Mouse (Mus musculus) layer of hippocampus, adult 8-10 months (tissue): ENCODE results near the gene Cldn14. TPM values are rescaled to one million over a fixed set of nuclear protein-coding genes. Genes with fewer than 3 reads are reported as not detected.
A peak's percentile ranks its signal among the peaks of the same experiment; 100 is the strongest.

Experiments
- DNase-seq, 2 experiments: peaks; one replicate each; pipeline ENCODE4 v3.0.0; 2022; ENCODE audit warnings: low spot score in 2 of 2
- total RNA-seq, 4 experiments: library from RNA; stranded (reverse); gene quantifications; 2 replicates each; pipeline ENCODE4 v1.2.4; 2022

Gene Cldn14
- total RNA-seq, 4 experiments from 2014 or later = 0.72 to 1.4 (median 1.3) TPM

GRCm38 (mm10) chr16:93913881-93914576, 94.6 kb downstream of the Cldn14 start:
- DNase-seq = no peak

DNA sequence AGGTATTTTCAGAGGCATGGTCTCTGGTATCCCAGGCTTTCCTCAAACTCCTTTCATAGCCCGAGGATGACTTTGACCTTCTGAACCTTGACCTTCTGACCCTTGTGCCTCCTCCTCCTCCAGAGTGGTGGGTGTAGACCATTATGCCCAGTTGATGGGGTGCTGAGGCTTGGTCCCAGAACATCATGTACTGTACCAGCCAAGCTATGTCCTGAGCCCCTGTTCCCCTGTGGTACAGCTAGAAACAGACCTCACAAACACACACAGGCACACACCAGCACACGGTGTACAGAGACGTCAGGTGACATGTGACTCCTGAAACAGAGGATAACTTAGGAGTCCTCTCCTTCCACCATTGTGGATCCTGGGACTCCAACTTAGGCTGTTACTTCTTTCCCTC, 95.8 kb downstream of the Cldn14 start:
- no peak for DNase-seq

DNA sequence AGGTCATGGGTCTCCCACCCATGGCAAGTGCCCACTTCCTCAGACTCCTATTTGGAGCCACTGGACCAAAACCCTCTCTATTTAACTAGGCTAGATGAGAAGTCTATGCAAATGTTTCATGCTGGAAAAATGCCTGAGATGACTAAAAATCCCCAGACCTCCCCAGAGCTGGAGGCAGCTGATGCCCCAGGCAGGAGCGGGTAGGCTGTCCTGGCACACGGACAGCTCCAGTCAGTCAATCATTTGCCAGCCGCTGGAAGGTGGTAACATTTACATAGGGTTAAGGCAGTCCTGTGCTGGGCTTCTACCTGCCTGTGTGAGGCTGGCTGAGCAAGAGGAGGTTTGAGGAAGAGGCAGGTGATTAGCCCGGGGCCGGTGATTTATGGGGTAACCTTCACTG, 96.5 kb downstream of the Cldn14 start:
- DNase-seq = no peak

DNA sequence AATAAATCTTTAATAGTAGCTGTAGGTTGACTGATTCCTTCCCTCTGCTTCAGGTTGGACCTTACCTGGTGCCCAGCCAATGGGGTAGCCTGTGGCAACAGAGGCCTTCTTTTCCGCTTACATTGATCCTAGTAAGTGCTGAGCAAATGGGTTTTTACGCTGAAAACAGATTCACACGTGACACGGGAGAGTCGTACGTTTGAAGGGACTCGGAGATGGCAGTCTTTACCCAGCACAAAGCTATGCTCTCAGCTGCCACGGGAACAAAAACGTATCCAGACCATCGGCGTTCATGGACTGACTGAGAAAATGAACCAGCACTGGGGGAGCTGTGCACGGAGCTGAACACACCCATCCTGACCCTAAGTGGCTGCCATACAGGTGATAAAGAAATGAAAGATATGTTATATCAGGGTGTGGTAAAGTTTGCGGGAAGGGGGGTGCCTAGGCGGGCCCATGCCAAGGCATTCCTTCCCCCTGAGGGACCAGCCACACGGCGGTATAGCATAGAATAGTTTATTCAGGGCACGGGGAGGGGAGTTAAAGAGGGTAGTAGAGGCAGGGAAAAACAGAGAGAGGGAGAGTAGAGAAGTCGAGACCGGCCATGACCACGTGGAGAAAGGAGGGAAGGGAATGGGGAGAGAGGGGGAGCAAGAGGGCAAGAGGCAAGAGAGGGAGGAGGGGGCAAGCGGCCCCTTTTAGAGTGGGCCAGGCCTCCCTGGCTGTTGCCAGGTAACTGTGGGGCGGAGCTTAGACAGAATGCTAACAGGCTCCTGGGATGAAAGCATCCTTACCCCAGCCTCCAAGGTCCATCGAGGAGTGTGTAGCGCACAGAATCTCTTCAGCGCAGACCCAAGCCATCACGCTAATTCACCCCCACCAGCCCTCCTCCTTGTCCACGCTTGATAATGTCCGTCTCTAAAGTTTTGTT, 97.6 kb downstream of the Cldn14 start:
- DNase-seq = no peak

DNA sequence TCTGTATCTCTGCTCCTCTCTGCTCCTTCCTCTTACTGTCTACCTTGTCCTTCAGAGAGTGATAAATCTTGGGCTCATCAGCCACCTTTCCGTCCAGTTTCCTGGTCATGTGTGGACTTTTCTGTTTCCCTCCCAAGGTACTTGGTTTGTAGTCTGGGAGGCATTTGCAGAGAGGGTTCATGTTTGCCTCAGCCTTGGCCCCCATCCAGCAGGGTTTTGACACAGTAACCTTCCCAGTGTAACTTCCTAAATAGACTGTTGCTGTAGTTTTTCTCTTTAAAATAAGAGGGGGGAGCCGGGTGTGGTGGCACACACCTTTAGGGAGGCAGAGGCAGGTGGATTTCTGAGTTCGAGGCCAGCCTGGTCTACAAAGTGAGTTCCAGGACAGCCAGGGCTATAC, 98.7 kb downstream of the Cldn14 start:
- DNase-seq = no peak

DNA sequence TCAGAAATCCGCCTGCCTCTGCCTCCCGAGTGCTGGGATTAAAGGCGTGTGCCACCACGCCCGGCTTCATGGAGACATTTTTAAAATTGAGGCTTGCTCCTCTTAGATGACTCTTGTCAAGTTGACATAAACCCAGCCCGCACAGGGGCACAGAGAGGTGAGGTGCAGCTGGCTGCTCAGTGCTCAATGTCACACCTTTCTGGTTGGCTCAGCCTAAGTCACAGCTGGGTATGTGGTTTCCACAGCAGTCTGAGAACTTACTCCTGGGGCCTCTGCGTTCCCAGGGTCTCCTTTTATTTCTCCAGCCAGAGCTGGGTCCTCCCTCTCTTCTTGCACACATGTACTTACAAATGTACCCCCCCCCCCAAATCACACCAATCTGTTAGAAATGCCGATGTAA, 100.4 kb downstream of the Cldn14 start:
- DNase-seq = no peak

DNA sequence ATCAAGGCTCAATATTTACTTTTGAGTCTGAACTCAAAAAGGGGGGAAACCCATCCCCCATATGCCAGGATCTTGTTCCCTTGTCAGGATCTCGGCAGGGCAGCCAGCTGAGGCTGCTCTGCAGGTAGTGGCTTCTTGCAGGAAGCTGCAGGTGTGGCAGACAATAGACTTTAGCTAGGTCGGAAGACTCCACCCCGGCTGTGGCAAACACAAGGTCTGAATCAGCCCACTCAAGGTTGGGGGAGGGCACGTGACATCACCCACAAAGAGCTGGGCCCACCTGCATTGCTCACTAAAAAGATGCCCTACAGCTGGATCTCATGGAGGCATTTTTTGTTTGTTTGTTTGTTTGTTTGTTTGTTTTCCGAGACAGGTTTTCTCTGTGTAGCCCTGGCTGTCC, 100.9 kb downstream of the Cldn14 start:
- DNase-seq = no peak

GRCm38 (mm10) chr16:93906156-93907014, 102.3 kb downstream of the Cldn14 start:
- DNase-seq = peak in 1 of 2 experiments; percentile 68

- no peak for DNase-seq
Observed at GRCm38 (mm10) chr16:93903027-93903426, 105.6 kb downstream of the Cldn14 start.

GRCm38 (mm10) chr16:93893285-93893684, 115.4 kb downstream of the Cldn14 start:
- no peak for DNase-seq

GRCm38 (mm10) chr16:93890948-93891604, 117.6 kb downstream of the Cldn14 start:
- no peak for DNase-seq

DNA sequence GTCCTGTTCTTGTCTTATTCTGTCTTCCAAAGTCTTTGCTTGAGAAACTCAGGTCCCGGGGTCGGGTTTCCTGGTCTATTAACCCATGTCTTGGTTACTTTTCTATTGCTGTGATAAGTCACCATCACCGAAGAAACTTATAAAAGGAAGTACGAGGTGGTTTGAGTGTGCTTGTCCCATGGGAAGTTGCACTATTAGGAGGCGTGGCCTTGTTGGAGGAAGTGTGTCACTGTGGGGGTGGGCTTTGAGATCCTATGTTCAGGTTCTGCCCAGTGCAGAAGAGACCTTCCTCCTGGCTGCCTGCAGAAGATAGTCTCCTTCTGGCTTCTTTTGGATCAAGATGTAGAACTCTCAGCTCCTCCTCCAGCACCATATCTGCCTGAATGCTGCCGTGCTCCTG, 120.2 kb downstream of the Cldn14 start:
- no peak for DNase-seq

DNA sequence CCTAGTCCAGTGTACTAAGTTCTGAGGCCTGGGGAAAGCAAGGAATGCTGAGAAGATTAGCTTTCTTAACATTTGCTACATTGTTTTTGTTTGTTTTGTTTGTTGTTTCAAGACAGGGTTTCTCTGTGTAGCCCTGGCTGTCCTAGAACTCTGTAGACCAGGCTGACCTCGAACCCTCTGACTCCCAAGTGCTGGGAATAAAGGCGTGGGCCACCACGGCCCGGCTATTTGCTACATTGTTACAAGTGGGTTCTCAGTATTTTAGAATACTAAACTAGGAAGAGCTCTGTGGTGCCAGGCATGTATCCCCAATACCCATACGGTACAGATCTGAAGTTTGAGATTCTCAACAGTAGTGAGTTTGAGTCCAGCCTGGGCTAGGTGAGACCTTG, 123.9 kb downstream of the Cldn14 start:
- no peak for DNase-seq

- DNase-seq = no peak
Observed at GRCm38 (mm10) chr16:93884086-93884721, 124.4 kb downstream of the Cldn14 start.

DNA sequence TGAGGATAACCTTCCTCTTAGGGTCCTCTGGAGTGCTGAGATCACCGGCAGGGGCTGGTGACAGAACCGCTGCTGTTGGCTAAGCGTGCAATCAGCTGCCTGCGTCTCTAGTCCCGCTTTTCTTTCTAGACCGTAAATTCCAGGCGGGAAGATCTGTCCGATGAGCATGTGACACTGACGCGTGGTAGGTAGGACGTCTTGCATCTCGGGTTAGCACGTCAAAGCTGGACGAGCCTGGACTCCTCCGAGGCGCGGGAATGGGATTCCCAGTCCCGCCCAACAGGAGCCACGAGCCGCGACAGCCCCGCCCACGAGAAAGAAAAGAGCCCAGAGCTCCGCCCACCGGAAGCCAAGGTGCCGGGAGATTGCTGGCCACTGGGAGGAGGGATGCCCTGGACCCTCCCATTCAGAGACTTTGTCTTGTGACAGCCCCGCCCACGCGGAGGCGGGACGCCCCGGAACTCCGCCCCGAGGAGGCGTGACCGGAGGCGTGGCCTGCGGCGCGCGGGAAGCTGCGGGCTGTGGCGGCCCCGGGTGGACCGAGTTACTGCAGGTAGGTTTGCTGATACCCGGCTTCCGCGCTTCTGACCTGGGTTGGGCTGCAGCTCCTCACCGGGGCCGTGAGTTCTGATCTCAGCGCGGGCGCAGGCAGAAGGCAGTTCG, 125.1 kb downstream of the Cldn14 start, which contains the start of gene Chaf1b:
Gene Chaf1b, plus strand, starts transcription at position 479 of the 663 bp plus-strand sequence.
- DNase-seq = peak; percentile 88 to 92

- DNase-seq = no peak
Observed at GRCm38 (mm10) chr16:93877612-93878380, 130.8 kb downstream of the Cldn14 start.

GRCm38 (mm10) chr16:93874841-93875240, 133.8 kb downstream of the Cldn14 start:
- DNase-seq = no peak
